Mouse (Mus musculus): ENCODE data around the gene Trmt10c. TPM values are rescaled to one million over a fixed set of nuclear protein-coding genes. Genes with fewer than 3 reads are reported as not detected.

The Trmt10c gene
- polyA plus RNA-seq, 1 experiment from 2014 or later, result 28.9 TPM

DNA sequence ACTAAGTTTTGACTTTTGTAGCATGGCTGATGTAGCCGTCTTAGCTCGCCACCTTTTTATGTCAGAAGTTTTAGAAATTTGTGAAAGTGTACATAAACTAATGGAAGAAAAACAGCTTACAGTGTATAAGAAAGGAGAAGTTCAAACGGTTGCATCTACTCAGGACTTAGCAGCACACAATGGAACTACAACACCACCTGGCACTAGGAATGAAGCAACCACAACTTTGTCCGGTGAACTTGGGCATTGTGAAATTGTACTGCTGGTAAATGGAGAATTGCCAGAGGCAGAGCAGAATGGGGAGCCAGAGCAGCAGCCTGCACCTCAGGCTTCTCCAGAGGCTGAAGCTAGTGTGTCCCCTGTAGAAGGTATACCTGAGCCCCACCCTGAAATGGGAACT lies 47.3 kb downstream of the Trmt10c start:
- Histone ChIP-seq H3K36me3 (peaks cover 72% of the 10 kb centered on the region), H3K27ac (no peak overlapping the region)

DNA sequence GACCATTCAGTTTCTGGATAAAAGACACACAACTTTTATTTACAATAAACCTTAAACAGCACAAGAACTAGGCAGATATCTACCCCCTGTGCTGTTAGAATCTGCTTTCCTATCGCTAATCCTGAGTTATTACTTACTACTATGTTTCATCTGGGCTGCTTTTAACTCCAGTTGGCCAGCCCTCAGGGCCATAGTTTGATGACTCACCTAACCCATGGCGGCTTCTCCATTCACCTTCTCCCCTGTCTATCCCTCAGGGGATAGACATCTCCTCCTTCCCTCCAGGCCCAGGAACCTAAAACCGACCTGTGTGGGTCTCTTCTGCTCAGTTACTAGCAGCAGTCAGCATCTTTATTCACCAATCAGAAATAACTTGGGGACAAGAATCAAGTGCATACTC lies 51.6 kb downstream of the Trmt10c start:
- peaks cover 73% of the 10 kb centered on the region for H3K36me3 ChIP-seq

More for the DNA sequence above, 47.3 kb downstream of the Trmt10c start:
- no peak overlapping the region for H3K4me3 ChIP-seq (replicated peaks)
- H3K4me1 ChIP-seq, result no peaks in the 10 kb centered on the region
- no peak overlapping the region for H3K9ac ChIP-seq
- no peak overlapping the region for H3K4me2 ChIP-seq
- H3K9me3 ChIP-seq (replicated peaks), result no peaks in the 10 kb centered on the region
- ATAC-seq (replicated peaks; ENCODE audit: low FRiP score), result no peak
- WGBS, result 92% methylated on average over 4 of the region's 4 CpGs
- no peaks in the 10 kb centered on the region for H3K27me3 ChIP-seq

More for the DNA sequence above, 51.6 kb downstream of the Trmt10c start:
- Histone ChIP-seq H3K9ac (no peak overlapping the region), H3K9me3 (replicated peaks) (no peaks in the 10 kb centered on the region), H3K27ac (no peak overlapping the region), H3K4me2 (no peak overlapping the region), H3K4me3 (replicated peaks) (no peak overlapping the region), H3K27me3 (no peaks in the 10 kb centered on the region), H3K4me1 (no peaks in the 10 kb centered on the region)
- WGBS, result 94% methylated on average over 3 of the region's 3 CpGs
- no peak for ATAC-seq (replicated peaks; ENCODE audit: low FRiP score)

Small RNA genes lying within 50 kb of the gene (microRNA-seq; reads per million reads assigned to microRNA genes)
- not detected for gene Gm24047

Other genes starting within 250 kb of the Trmt10c start
- gene Nfkbiz, start 198.9 kb downstream of the Trmt10c start, polyA plus RNA-seq (2015; fragmentation: Nextera tagmentation; extraction: Ambion mirVana), result 3.8 and 4.3 TPM in 2 replicates
- 1.6 and 1.9 TPM in 2 replicates for gene Nxpe3, start 142.5 kb downstream of the Trmt10c start, polyA plus RNA-seq (2015; fragmentation: Nextera tagmentation; extraction: Ambion mirVana)
- 13.0 and 13.7 TPM in 2 replicates for gene Cep97, start 103.0 kb downstream of the Trmt10c start, polyA plus RNA-seq (2015; fragmentation: Nextera tagmentation; extraction: Ambion mirVana)
- 771 and 828 TPM in 2 replicates for gene Rpl24, start 71.5 kb downstream of the Trmt10c start, polyA plus RNA-seq (2015; fragmentation: Nextera tagmentation; extraction: Ambion mirVana)
- 19.5 and 19.9 TPM in 2 replicates for gene Zbtb11, start 63.9 kb downstream of the Trmt10c start, polyA plus RNA-seq (2015; fragmentation: Nextera tagmentation; extraction: Ambion mirVana)
- 216 and 240 TPM in 2 replicates for gene Pcnp, start 8.1 kb downstream of the Trmt10c start, polyA plus RNA-seq (2015; fragmentation: Nextera tagmentation; extraction: Ambion mirVana)
- gene Senp7, start 10.5 kb upstream of the Trmt10c start, polyA plus RNA-seq (2015; fragmentation: Nextera tagmentation; extraction: Ambion mirVana), result 28.8 and 33.2 TPM in 2 replicates
- 0.04 and 0.10 TPM in 2 replicates for gene Impg2, start 166.5 kb upstream of the Trmt10c start, polyA plus RNA-seq (2015; fragmentation: Nextera tagmentation; extraction: Ambion mirVana)

Measured in kidney, embryonic 15.5 days (tissue).